Mouse (Mus musculus): ENCODE results near the gene Fah. TPM values are rescaled to one million over a fixed set of nuclear protein-coding genes. Genes with fewer than 3 reads are reported as not detected.
A peak's percentile ranks its signal among the peaks of the same experiment; 100 is the strongest.

Gene Fah
- polyA plus RNA-seq, 1 experiment, result 47.0 TPM

DNA sequence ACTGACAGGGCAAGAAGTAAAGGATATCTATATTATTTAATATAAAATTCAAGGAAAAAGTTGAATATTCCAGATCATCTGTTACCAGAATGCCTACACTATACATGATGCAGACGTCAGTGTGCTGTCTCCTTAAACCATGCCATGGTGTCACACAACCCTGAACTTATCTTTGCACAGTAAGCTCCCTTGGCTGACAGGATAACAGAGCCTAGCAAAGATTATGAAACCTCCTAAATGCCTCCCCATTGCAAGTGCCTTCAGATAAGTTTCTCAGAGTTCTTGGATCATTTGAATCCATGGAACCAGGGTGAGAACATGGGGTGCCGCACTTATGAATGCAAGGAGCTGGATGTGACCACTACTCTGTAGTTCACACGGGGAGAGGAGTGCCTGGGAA lies 25.4 kb upstream of the Fah start:
- H3K4me1 ChIP-seq (ENCODE audit: control insufficient read depth, insufficient read depth, low read length), result no peaks in the 10 kb centered on the region
- H3K4me3 ChIP-seq (ENCODE audit: insufficient read depth, low read length), result no peak overlapping the region
- TF ChIP-seq CTCF (IDR thresholded peaks at IDR 0.05; ENCODE audit: extremely low read depth, insufficient read depth, low read length) (no peak), POLR2A (IDR thresholded peaks at IDR 0.05; ENCODE audit: extremely low read depth, insufficient read depth, low read length) (no peak)
- H3K27ac ChIP-seq (ENCODE audit: insufficient read depth, low read length), result no peak overlapping the region

DNA sequence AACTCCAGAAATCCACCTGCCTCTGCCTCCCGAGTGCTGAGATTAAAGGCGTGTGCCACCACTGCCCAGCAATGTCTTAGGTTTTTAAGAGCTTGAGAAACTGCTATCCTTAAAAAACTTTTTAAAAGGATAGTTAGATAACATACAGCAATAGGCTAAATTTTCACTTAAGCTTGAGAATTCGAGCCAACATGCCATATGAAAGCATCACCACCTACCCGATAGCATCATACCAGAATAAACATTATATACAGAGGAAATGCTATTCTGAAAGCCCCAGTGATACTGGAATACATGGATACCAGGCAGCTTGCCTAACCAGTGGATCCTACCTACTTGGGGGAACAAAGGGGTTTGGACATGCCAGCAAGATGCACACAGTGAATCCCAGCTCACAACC lies 17.2 kb upstream of the Fah start:
- Histone ChIP-seq H3K4me1 (ENCODE audit: control insufficient read depth, insufficient read depth, low read length) (0 out of 2 replicates have a peak, but pooled peaks cover 1% of the 10 kb centered on the region), H3K4me3 (ENCODE audit: insufficient read depth, low read length) (no peak overlapping the region), H3K27ac (ENCODE audit: insufficient read depth, low read length) (no peak overlapping the region)
- no peak for TF ChIP-seq POLR2A (IDR thresholded peaks at IDR 0.05; ENCODE audit: extremely low read depth, insufficient read depth, low read length)

DNA sequence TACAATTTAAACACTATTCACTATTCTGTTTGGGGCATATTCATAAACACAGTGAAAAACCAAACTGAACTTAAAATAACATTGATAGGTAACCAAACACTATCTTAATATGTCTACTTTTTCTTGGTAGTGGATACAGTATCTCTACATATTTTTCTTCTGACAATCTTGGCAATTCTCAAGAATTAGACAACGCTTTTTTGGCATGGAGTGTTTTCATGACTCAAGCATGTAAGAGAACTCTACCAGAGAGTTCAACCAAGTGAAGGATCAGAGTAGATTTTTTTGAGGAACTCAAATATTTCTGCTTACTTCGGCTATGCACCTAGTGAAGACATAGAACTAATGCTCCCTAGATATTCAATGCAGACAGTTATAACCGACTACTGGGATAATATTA lies 14.4 kb upstream of the Fah start:
- H3K27ac ChIP-seq (ENCODE audit: insufficient read depth, low read length), result no peak overlapping the region
- H3K4me3 ChIP-seq (ENCODE audit: insufficient read depth, low read length), result no peak overlapping the region
- 0 out of 2 replicates have a peak, but pooled peaks cover 1% of the 10 kb centered on the region for H3K4me1 ChIP-seq (ENCODE audit: control insufficient read depth, insufficient read depth, low read length)
- TF ChIP-seq CTCF (IDR thresholded peaks at IDR 0.05; ENCODE audit: extremely low read depth, insufficient read depth, low read length) (no peak), POLR2A (IDR thresholded peaks at IDR 0.05; ENCODE audit: extremely low read depth, insufficient read depth, low read length) (no peak)

DNA sequence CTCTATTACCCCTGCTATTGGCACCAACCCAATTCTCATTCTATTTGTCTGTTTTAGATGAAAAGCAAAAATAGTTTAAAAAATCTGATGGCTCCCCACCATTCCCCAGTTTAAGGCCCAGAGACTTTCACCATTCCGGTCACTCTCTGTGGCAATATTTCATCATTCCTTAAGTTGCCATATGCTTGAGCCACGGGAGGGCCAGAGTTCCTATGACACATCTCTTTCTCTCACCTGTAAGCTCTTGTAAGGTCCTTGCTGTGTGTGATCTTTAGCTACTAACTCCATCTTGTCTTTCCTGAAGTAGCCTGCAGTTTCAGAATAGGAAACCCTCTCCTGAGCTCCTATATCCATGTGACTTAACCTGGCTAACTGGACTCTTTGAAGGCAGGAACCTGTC lies 12.4 kb upstream of the Fah start:
- TF ChIP-seq POLR2A (IDR thresholded peaks at IDR 0.05; ENCODE audit: extremely low read depth, insufficient read depth, low read length) (no peak), CTCF (IDR thresholded peaks at IDR 0.05; ENCODE audit: extremely low read depth, insufficient read depth, low read length) (no peak)

DNA sequence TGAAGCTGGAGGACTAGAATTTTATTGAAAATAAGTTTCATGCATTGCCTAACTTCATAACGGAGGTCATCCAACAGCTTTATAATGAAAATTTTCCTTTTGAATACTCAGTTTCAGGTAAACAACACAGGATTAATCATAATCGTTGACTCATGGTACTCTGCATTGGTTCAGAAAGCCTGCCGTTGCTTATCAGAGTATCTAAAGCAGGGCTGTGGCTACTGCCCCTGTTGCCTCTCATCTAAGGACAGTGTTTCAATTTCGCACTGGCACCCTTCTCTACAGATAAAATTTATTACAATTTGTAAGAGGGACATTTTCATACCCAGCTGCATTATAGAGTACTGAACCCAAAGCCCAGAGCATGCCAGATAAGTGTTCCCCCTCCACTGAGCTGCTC lies 5.9 kb upstream of the Fah start:
- TF ChIP-seq CTCF (IDR thresholded peaks at IDR 0.05; ENCODE audit: extremely low read depth, insufficient read depth, low read length), result no peak
- TF ChIP-seq POLR2A (IDR thresholded peaks at IDR 0.05; ENCODE audit: extremely low read depth, insufficient read depth, low read length), result no peak
- H3K4me1 ChIP-seq (ENCODE audit: control insufficient read depth, insufficient read depth, low read length), result no peaks in the 10 kb centered on the region
- no peak overlapping the region for H3K4me3 ChIP-seq (ENCODE audit: insufficient read depth, low read length)
- H3K27ac ChIP-seq (ENCODE audit: insufficient read depth, low read length), result no peak overlapping the region

More for the DNA sequence above, 12.4 kb upstream of the Fah start:
- H3K4me3 ChIP-seq (ENCODE audit: insufficient read depth, low read length), result no peak overlapping the region
- H3K27ac ChIP-seq (ENCODE audit: insufficient read depth, low read length), result no peak overlapping the region
- H3K4me1 ChIP-seq (ENCODE audit: control insufficient read depth, insufficient read depth, low read length), result 0 out of 2 replicates have a peak, but pooled peaks cover under 1% of the 10 kb centered on the region

DNA sequence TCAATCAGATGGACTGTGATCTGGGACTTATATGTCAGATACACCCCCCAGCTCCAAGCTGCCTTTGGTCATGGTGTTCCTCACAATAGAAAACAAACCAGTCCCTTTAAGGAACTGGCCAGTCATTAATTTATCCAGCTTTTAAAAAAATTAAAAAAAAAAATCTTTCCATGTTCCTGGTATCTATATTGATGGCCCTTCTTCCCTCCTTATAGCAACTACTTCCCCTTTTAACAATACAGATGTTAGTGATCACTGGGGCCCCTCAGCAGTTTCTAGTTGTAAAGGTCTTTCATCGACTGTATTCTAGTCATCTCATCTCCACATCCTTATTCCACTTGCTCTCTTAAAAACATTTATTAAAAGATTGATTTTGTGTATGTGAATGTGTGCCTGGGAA lies 5.1 kb upstream of the Fah start:
- no peak overlapping the region for H3K27ac ChIP-seq (ENCODE audit: insufficient read depth, low read length)
- H3K4me3 ChIP-seq (ENCODE audit: insufficient read depth, low read length), result no peak overlapping the region
- no peaks in the 10 kb centered on the region for H3K4me1 ChIP-seq (ENCODE audit: control insufficient read depth, insufficient read depth, low read length)
- TF ChIP-seq CTCF (IDR thresholded peaks at IDR 0.05; ENCODE audit: extremely low read depth, insufficient read depth, low read length), result no peak
- no peak for TF ChIP-seq POLR2A (IDR thresholded peaks at IDR 0.05; ENCODE audit: extremely low read depth, insufficient read depth, low read length)

DNA sequence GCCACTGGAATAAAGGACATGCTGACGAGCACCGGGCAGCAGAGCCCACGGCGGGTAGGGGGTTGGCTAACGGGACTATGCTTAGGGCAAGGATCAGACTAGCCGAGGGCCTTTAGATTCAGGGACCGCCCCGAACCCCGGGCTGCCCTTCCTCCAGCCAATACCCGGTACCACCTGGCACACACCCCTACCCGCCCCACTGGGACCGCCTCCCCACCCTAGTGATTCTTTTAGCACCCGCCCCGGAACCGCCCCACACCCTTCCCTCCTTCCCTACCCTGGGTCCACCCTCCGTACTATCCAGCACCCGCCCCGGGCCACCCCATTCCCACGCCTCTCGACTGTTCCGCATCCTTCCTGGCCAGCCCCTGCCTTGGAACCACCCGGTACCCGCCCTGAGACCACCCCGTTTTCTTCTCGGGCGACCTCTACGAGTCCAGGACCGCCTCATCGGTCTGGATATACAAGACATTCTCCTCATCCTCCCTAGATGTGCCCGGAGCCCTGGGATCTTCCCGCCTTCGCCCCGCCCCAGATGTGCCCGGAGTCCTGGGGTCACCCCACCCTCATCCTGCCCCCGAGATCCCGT lies 724 bp downstream of the Fah start:
- Histone ChIP-seq H3K4me1 (ENCODE audit: control insufficient read depth, insufficient read depth, low read length) (peaks cover 2% of the 10 kb centered on the region; the same call in 1 of the 2 replicates), H3K27ac (ENCODE audit: insufficient read depth, low read length) (no peak overlapping the region), H3K4me3 (ENCODE audit: insufficient read depth, low read length) (peak overlapping the region; percentile 85)
- TF ChIP-seq POLR2A (IDR thresholded peaks at IDR 0.05; ENCODE audit: extremely low read depth, insufficient read depth, low read length) (peak; percentile 9; the same call in 1 of the 2 replicates), CTCF (IDR thresholded peaks at IDR 0.05; ENCODE audit: extremely low read depth, insufficient read depth, low read length) (no peak)

DNA sequence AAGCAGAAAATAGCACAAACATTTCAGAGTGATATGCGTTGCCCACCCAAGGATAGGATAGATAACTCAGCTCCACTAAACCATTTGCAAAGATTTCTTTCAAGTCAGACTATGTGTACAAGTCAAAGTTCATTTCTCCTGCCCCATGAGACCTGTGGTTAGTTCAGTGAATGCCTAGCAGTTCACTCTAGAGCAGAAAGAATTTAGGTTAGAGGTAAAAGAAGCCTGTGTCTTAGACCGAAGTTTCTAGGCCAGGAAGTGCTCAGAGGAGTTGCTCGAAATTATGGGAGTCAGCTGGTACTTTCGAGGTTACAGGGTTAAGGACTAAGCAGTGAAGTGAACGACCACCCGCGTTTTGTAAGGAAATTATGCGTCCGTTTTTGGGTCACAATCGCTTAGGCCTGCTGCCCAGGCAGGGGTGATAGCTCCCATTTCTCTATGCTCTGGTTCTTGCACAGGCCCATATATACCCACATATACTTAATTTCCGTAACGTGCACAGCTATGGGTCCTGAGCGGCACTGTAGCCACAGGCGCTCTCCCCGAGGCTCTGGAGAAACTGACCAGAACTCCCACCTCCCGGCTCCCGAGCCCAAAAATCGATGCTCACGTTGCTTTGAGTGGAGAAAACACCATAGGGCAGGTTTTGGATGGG lies 1.4 kb downstream of the Fah start:
- no peak overlapping the region for H3K27ac ChIP-seq (ENCODE audit: insufficient read depth, low read length)
- TF ChIP-seq POLR2A (IDR thresholded peaks at IDR 0.05; ENCODE audit: extremely low read depth, insufficient read depth, low read length) (no peak), CTCF (IDR thresholded peaks at IDR 0.05; ENCODE audit: extremely low read depth, insufficient read depth, low read length) (no peak)
- H3K4me3 ChIP-seq (ENCODE audit: insufficient read depth, low read length), result peak overlapping the region; percentile 85
- H3K4me1 ChIP-seq (ENCODE audit: control insufficient read depth, insufficient read depth, low read length), result peaks cover 2% of the 10 kb centered on the region; the same call in 1 of the 2 replicates

DNA sequence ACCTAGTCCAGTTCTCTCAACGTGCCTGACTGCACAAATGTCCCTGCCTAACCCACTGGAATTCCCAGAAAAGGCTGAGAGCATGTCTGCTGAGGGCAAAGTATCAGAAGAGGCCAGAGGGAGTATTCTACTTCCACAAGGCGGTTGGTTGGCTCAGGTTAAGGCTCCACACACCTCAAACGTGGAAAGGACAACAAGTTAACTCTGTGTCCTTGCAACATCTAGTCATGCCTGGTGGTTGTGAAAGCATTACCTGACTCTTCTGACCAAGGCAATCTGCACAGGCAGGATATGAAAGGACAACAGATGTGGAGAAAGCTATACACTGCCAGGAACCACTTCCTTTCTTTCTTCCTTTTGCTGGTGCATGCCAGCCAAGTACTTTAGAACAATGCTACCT lies 2.0 kb downstream of the Fah start:
- no peak for TF ChIP-seq POLR2A (IDR thresholded peaks at IDR 0.05; ENCODE audit: extremely low read depth, insufficient read depth, low read length)
- TF ChIP-seq CTCF (IDR thresholded peaks at IDR 0.05; ENCODE audit: extremely low read depth, insufficient read depth, low read length), result no peak

DNA sequence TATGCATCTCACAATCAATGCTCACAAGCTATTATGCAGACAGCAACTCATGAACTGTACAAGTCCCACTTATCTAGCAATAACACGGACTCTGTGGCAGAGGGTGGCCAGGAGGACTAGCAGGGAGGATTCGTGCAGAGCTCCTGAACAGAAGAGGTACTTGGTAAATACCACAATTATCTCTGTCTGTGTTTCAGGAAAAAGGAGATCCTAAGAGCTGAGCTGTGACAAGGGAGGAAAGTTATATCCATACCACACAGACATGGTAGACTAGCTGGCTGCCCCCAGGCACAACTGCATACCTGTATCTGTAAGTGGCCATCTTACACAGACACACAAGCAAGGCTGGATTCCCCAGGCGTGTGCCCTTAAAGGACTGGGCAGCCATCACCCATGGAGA lies 5.2 kb downstream of the Fah start:
- TF ChIP-seq POLR2A (IDR thresholded peaks at IDR 0.05; ENCODE audit: extremely low read depth, insufficient read depth, low read length) (no peak), CTCF (IDR thresholded peaks at IDR 0.05; ENCODE audit: extremely low read depth, insufficient read depth, low read length) (no peak)
- Histone ChIP-seq H3K4me3 (ENCODE audit: insufficient read depth, low read length) (no peak overlapping the region), H3K4me1 (ENCODE audit: control insufficient read depth, insufficient read depth, low read length) (peaks cover 2% of the 10 kb centered on the region; the same call in 1 of the 2 replicates), H3K27ac (ENCODE audit: insufficient read depth, low read length) (no peak overlapping the region)

More for the DNA sequence above, 2.0 kb downstream of the Fah start:
- Histone ChIP-seq H3K4me1 (ENCODE audit: control insufficient read depth, insufficient read depth, low read length) (peaks cover 2% of the 10 kb centered on the region; the same call in 1 of the 2 replicates), H3K4me3 (ENCODE audit: insufficient read depth, low read length) (no peak overlapping the region; the same call in 1 of the 2 replicates), H3K27ac (ENCODE audit: insufficient read depth, low read length) (no peak overlapping the region)

Measured in cortical plate, adult 2 months (tissue).